Mouse (Mus musculus) layer of hippocampus, adult 2 months (tissue): ENCODE results near the gene Hdac11. TPM values are rescaled to one million over a fixed set of nuclear protein-coding genes. Genes with fewer than 3 reads are reported as not detected.
"Not testable (repeated sequence)": the region's sequence is repeated elsewhere in the genome, so short reads cannot be mapped to it uniquely, and the experiment has no call there.

Source experiments
- DNase-seq, 2 experiments: peaks; one replicate each; pipeline ENCODE4 v3.0.0; 2022; ENCODE audit warnings: low spot score in 2 of 2
- H3K27ac ChIP-seq: fragments of 200-600 bp; 2 replicates; pipeline ENCODE4 v1.8.1; 2022
- H3K4me3 ChIP-seq: fragments of 200-600 bp; 2 replicates; pipeline ENCODE4 v1.8.1; 2022; ENCODE audit warnings: mild to moderate bottlenecking
- CTCF ChIP-seq: fragments of 200-600 bp; conservative IDR thresholded peaks from 2 replicates; pipeline ENCODE4 v1.8.1; 2022; ENCODE audit warnings: antibody characterized with exemption, mild to moderate bottlenecking, moderate library complexity
- total RNA-seq, 2 experiments: library from RNA; stranded (reverse); gene quantifications; 2 replicates each; pipeline ENCODE4 v1.2.3; 2021

Hdac11 gene
- total RNA-seq, 2 experiments from 2014 or later: 154 to 156 TPM

GRCm38 (mm10) chr6:91202571-91202970 is 46.1 kb downstream of the Hdac11 start:
- H3K4me3 ChIP-seq: no peak overlapping the region
- no peak overlapping the region for H3K27ac ChIP-seq
- TF ChIP-seq CTCF: no peak
- DNase-seq: no peak

- Histone ChIP-seq H3K4me3 (no peak overlapping the region), H3K27ac (no peak overlapping the region)
- DNase-seq: no peak
- TF ChIP-seq CTCF: no peak
Measured at GRCm38 (mm10) chr6:91205346-91205745, 48.9 kb downstream of the Hdac11 start.

- Histone ChIP-seq H3K27ac (no peak overlapping the region), H3K4me3 (no peak overlapping the region)
- DNase-seq: no peak
- TF ChIP-seq CTCF: no peak
Measured at GRCm38 (mm10) chr6:91205791-91206190, 49.3 kb downstream of the Hdac11 start.

GRCm38 (mm10) chr6:91207491-91207890 is 51.0 kb downstream of the Hdac11 start:
- Histone ChIP-seq H3K27ac (no peak overlapping the region), H3K4me3 (no peak overlapping the region)
- TF ChIP-seq CTCF: no peak

GRCm38 (mm10) chr6:91209780-91210179 is 53.3 kb downstream of the Hdac11 start:
- Histone ChIP-seq H3K4me3 (no peak overlapping the region), H3K27ac (no peak overlapping the region)
- no peak for TF ChIP-seq CTCF
- no peak for DNase-seq

More at GRCm38 (mm10) chr6:91207491-91207890, 51.0 kb downstream of the Hdac11 start:
- no peak for DNase-seq

- no peak for TF ChIP-seq CTCF
- DNase-seq: no peak
- Histone ChIP-seq H3K27ac (no peak overlapping the region), H3K4me3 (no peak overlapping the region)
Measured at GRCm38 (mm10) chr6:91210852-91211251, 54.4 kb downstream of the Hdac11 start.

GRCm38 (mm10) chr6:91212155-91212554 is 55.7 kb downstream of the Hdac11 start, which contains the start of gene Fbln2:
Gene Fbln2 (plus strand): TSS chr6:91212455.
- DNase-seq: not testable (repeated sequence)
- H3K27ac ChIP-seq: peak within 1 kb of the TSS; percentile 18; the same call in 1 of the 2 replicates
- H3K4me3 ChIP-seq: peak within 1 kb of the TSS; percentile 47

- TF ChIP-seq CTCF: no peak
Measured at GRCm38 (mm10) chr6:91212571-91212970, 56.1 kb downstream of the Hdac11 start.

GRCm38 (mm10) chr6:91213287-91214218 is 57.1 kb downstream of the Hdac11 start:
- DNase-seq: no peak
- H3K4me3 ChIP-seq: peak overlapping the region; percentile 47
- no peak for TF ChIP-seq CTCF
- H3K27ac ChIP-seq: peak overlapping the region; percentile 18; the same call in 1 of the 2 replicates

More at GRCm38 (mm10) chr6:91212571-91212970, 56.1 kb downstream of the Hdac11 start:
- peak in 1 of 2 experiments; percentile 32 for DNase-seq
- Histone ChIP-seq H3K27ac (peak overlapping the region; percentile 18; the same call in 1 of the 2 replicates), H3K4me3 (peak overlapping the region; percentile 47)

- Histone ChIP-seq H3K4me3 (no peak overlapping the region), H3K27ac (no peak overlapping the region)
- DNase-seq: no peak
- no peak for TF ChIP-seq CTCF
Measured at GRCm38 (mm10) chr6:91215454-91215853, 59.0 kb downstream of the Hdac11 start.

- H3K27ac ChIP-seq: no peak overlapping the region
- TF ChIP-seq CTCF: no peak
- H3K4me3 ChIP-seq: no peak overlapping the region
- no peak for DNase-seq
Measured at GRCm38 (mm10) chr6:91218445-91218844, 62.0 kb downstream of the Hdac11 start.

GRCm38 (mm10) chr6:91218871-91219270 is 62.4 kb downstream of the Hdac11 start:
- Histone ChIP-seq H3K27ac (no peak overlapping the region), H3K4me3 (no peak overlapping the region)
- TF ChIP-seq CTCF: peak; percentile 34
- DNase-seq: no peak

GRCm38 (mm10) chr6:91220062-91220461 is 63.6 kb downstream of the Hdac11 start:
- DNase-seq: no peak
- TF ChIP-seq CTCF: no peak
- no peak overlapping the region for H3K4me3 ChIP-seq
- H3K27ac ChIP-seq: no peak overlapping the region

- no peak for TF ChIP-seq CTCF
- no peak for DNase-seq
- Histone ChIP-seq H3K4me3 (no peak overlapping the region), H3K27ac (no peak overlapping the region)
Measured at GRCm38 (mm10) chr6:91221094-91221493, 64.6 kb downstream of the Hdac11 start.
